Mouse (Mus musculus) Patski (cell line): ENCODE measurements around the gene Epc2. TPM values are rescaled to one million over a fixed set of nuclear protein-coding genes. Genes with fewer than 3 reads are reported as not detected.

Experiments used
- ATAC-seq: fragments of 100-300 bp; one replicate; pipeline ENCODE4 v1.8.0; 2021
- CTCF ChIA-PET: fragments of 350-600 bp; sonication (Branson Sonifier 250); formaldehyde crosslinking; loops from one replicate; lab custom pipeline; 2022; ENCODE audit warnings: inconsistent platforms; lab: Charles Lee
- POLR2A ChIA-PET: fragments of 350-600 bp; sonication (Branson Sonifier 250); formaldehyde crosslinking; loops from one replicate; lab custom pipeline; 2022; ENCODE audit warnings: antibody characterized with exemption, inconsistent platforms; lab: Charles Lee
- DNase-seq: peaks from one replicate; pipeline ENCODE4 v3.0.0-alpha.2; 2011; ENCODE audit warnings: low read depth, low spot score
- H3K27me3 ChIP-seq: fragments of 371-371 bp; one replicate; pipeline ENCODE4 v1.5.1; 2021
- CTCF ChIP-seq: fragments of 100-300 bp; IDR thresholded peaks from one replicate; pipeline ENCODE4 v1.5.1; 2021
- in situ Hi-C: fragments of 300-500 bp; cut with MboI; formaldehyde crosslinking; loops from 3 replicates; pipeline ENCODE4 v1.11.1; 2018; ENCODE audit warnings: low pct_unique_long_range_greater_than_20kb, mixed read lengths
- polyA plus RNA-seq: library from polyadenylated mRNA; unstranded; gene quantifications from one replicate; pipeline ENCODE4 v1.2.3, GENCODE M21; 2021

Gene Epc2
- polyA plus RNA-seq, 1 experiment from 2014 or later: 23.2 TPM

- in situ Hi-C loops: no loop called here
- DNase-seq (no peak), ATAC-seq (no peak)
- no peak for TF ChIP-seq CTCF
- CTCF ChIA-PET: interaction anchor here (1.3 to 1.8 kb wide), 2 partner anchors 10 to 14 kb away, joined by 4 read pairs; no protein-coding TSS in a partner anchor
- no peaks in the 10 kb centered on the region for H3K27me3 ChIP-seq
- POLR2A ChIA-PET: no interaction called here
These were observed 69.1 kb downstream of the Epc2 start for GRCm38 (mm10) chr2:49520409-49520808.

GRCm38 (mm10) chr2:49520989-49521388 is 69.7 kb downstream of the Epc2 start:
- H3K27me3 ChIP-seq: no peaks in the 10 kb centered on the region
- no peak for ATAC-seq
- in situ Hi-C loops: no loop called here
- CTCF ChIA-PET: interaction anchor here (0.6 to 1.8 kb wide), 5 partner anchors 10 to 25 kb away, joined by 3 to 7 read pairs (median 4); no protein-coding TSS in a partner anchor
- no peak for DNase-seq
- no peak for TF ChIP-seq CTCF
- POLR2A ChIA-PET: no interaction called here

- ChIA-PET CTCF (interaction anchor here (1.0 to 1.8 kb wide), 5 partner anchors 9 to 15 kb away, joined by 4 to 7 read pairs (median 4); no protein-coding TSS in a partner anchor), POLR2A (no interaction called here)
- no peak for ATAC-seq
- in situ Hi-C loops: no loop called here
- DNase-seq: no peak
- no peaks in the 10 kb centered on the region for H3K27me3 ChIP-seq
- TF ChIP-seq CTCF: no peak
These were observed 70.3 kb downstream of the Epc2 start for GRCm38 (mm10) chr2:49521564-49521963.

GRCm38 (mm10) chr2:49522578-49522977 is 71.3 kb downstream of the Epc2 start:
- H3K27me3 ChIP-seq: no peaks in the 10 kb centered on the region
- DNase-seq: no peak
- ATAC-seq: no peak
- ChIA-PET POLR2A (no interaction called here), CTCF (interaction anchor here (1.0 kb wide), 1 partner anchor 10 kb away, joined by 6 read pairs; no protein-coding TSS in a partner anchor)
- no peak for TF ChIP-seq CTCF
- in situ Hi-C loops: no loop called here

GRCm38 (mm10) chr2:49537147-49537546 is 85.9 kb downstream of the Epc2 start:
- ChIA-PET POLR2A (no interaction called here), CTCF (no interaction called here)
- DNase-seq (no peak), ATAC-seq (no peak)
- in situ Hi-C loops: no loop called here
- TF ChIP-seq CTCF: no peak
- H3K27me3 ChIP-seq: no peaks in the 10 kb centered on the region

- in situ Hi-C loops: no loop called here
- POLR2A ChIA-PET: no interaction called here
- CTCF ChIA-PET: no interaction called here
- no peaks in the 10 kb centered on the region for H3K27me3 ChIP-seq
- ATAC-seq (no peak), DNase-seq (no peak)
- no peak for TF ChIP-seq CTCF
These were observed 86.8 kb downstream of the Epc2 start for GRCm38 (mm10) chr2:49538056-49538455.

GRCm38 (mm10) chr2:49539745-49540144 is 88.5 kb downstream of the Epc2 start:
- ChIA-PET CTCF (no interaction called here), POLR2A (no interaction called here)
- in situ Hi-C loops: no loop called here
- H3K27me3 ChIP-seq: no peaks in the 10 kb centered on the region
- DNase-seq: no peak
- TF ChIP-seq CTCF: no peak
- ATAC-seq: no peak

- no peaks in the 10 kb centered on the region for H3K27me3 ChIP-seq
- CTCF ChIA-PET: interaction anchor here (1.0 to 1.7 kb wide), 2 partner anchors 24 to 43 kb away, joined by 3 to 6 read pairs; no protein-coding TSS in a partner anchor
- no peak for DNase-seq
- POLR2A ChIA-PET: no interaction called here
- in situ Hi-C loops: no loop called here
- TF ChIP-seq CTCF: no peak
- ATAC-seq: no peak
These were observed 96.5 kb downstream of the Epc2 start for GRCm38 (mm10) chr2:49547813-49548212.

GRCm38 (mm10) chr2:49548492-49548891 is 97.2 kb downstream of the Epc2 start:
- in situ Hi-C loops: no loop called here
- no peaks in the 10 kb centered on the region for H3K27me3 ChIP-seq
- ChIA-PET CTCF (interaction anchor here (1.7 kb wide), 1 partner anchor 23 kb away, joined by 6 read pairs; no protein-coding TSS in a partner anchor), POLR2A (no interaction called here)
- TF ChIP-seq CTCF: no peak
- ATAC-seq (no peak), DNase-seq (no peak)

GRCm38 (mm10) chr2:49553096-49553495 is 101.8 kb downstream of the Epc2 start:
- CTCF ChIA-PET: interaction anchor here (1.1 to 1.7 kb wide), 3 partner anchors 15 to 39 kb away, joined by 3 read pairs; no protein-coding TSS in a partner anchor
- no peak for ATAC-seq
- no peak for DNase-seq
- in situ Hi-C loops: no loop called here
- POLR2A ChIA-PET: interaction anchor here (0.5 to 0.6 kb wide), 2 partner anchors 22 to 41 kb away, joined by 3 to 4 read pairs; no protein-coding TSS in a partner anchor
- no peak for TF ChIP-seq CTCF
- no peaks in the 10 kb centered on the region for H3K27me3 ChIP-seq

- CTCF ChIA-PET: no interaction called here
- H3K27me3 ChIP-seq: no peaks in the 10 kb centered on the region
- no peak for TF ChIP-seq CTCF
- DNase-seq (no peak), ATAC-seq (no peak)
- in situ Hi-C loops: no loop called here
- POLR2A ChIA-PET: interaction anchor here (0.6 to 1.8 kb wide), 3 partner anchors 16 to 101 kb away, joined by 3 to 10 read pairs (median 4); no protein-coding TSS in a partner anchor
These were observed 106.1 kb downstream of the Epc2 start for GRCm38 (mm10) chr2:49557339-49557738.
